Mouse (Mus musculus): ENCODE data around the gene Pank3.
"Not testable (repeated sequence)": the region's sequence is repeated elsewhere in the genome, so short reads cannot be mapped to it uniquely, and the experiment has no call there.

The Pank3 gene

GRCm38 (mm10) chr11:35776452-35776851 is 7.2 kb downstream of the Pank3 start:
- DNase-seq (ENCODE audit: low read depth, low spot score) = no peak

- DNase-seq (ENCODE audit: low read depth, low spot score) = no peak
These were observed 11.1 kb downstream of the Pank3 start for GRCm38 (mm10) chr11:35780336-35780735.

- no peak for DNase-seq (ENCODE audit: low read depth, low spot score)
These were observed 13.2 kb downstream of the Pank3 start for GRCm38 (mm10) chr11:35782444-35782843.

GRCm38 (mm10) chr11:35783038-35783437 is 13.8 kb downstream of the Pank3 start:
- DNase-seq (ENCODE audit: low read depth, low spot score) = no peak

GRCm38 (mm10) chr11:35784002-35784401 is 14.7 kb downstream of the Pank3 start:
- no peak for DNase-seq (ENCODE audit: low read depth, low spot score)

- no peak for DNase-seq (ENCODE audit: low read depth, low spot score)
These were observed 15.3 kb downstream of the Pank3 start for GRCm38 (mm10) chr11:35784537-35784936.

GRCm38 (mm10) chr11:35788443-35788842 is 19.2 kb downstream of the Pank3 start:
- DNase-seq (ENCODE audit: low read depth, low spot score) = no peak

- DNase-seq (ENCODE audit: low read depth, low spot score) = not testable (repeated sequence)
These were observed 23.5 kb downstream of the Pank3 start for GRCm38 (mm10) chr11:35792800-35793199.

GRCm38 (mm10) chr11:35797751-35798494 is 28.6 kb downstream of the Pank3 start:
- DNase-seq (ENCODE audit: low read depth, low spot score) = no peak

GRCm38 (mm10) chr11:35798495-35798820 is 29.2 kb downstream of the Pank3 start:
- no peak for DNase-seq (ENCODE audit: low read depth, low spot score)

GRCm38 (mm10) chr11:35798874-35799273 is 29.6 kb downstream of the Pank3 start, which contains the start of gene Fbll1:
TSS of gene Fbll1 (minus strand) at chr11:35798884.
- peak; percentile 52 for DNase-seq (ENCODE audit: low read depth, low spot score)

GRCm38 (mm10) chr11:35801332-35801731 is 32.0 kb downstream of the Pank3 start:
- no peak for DNase-seq (ENCODE audit: low read depth, low spot score)

- peak; percentile 54 for DNase-seq (ENCODE audit: low read depth, low spot score)
These were observed 42.2 kb downstream of the Pank3 start for GRCm38 (mm10) chr11:35811458-35811857.

GRCm38 (mm10) chr11:35816316-35816715 is 47.0 kb downstream of the Pank3 start:
- DNase-seq (ENCODE audit: low read depth, low spot score) = no peak

- DNase-seq (ENCODE audit: low read depth, low spot score) = no peak
These were observed 58.4 kb downstream of the Pank3 start for GRCm38 (mm10) chr11:35827714-35828113.

GRCm38 (mm10) chr11:35832139-35832538 is 62.9 kb downstream of the Pank3 start:
- DNase-seq (ENCODE audit: low read depth, low spot score) = no peak

GRCm38 (mm10) chr11:35833270-35833669 is 64.0 kb downstream of the Pank3 start:
- DNase-seq (ENCODE audit: low read depth, low spot score) = no peak

GRCm38 (mm10) chr11:35834022-35834760 is 64.9 kb downstream of the Pank3 start, which contains the start of gene Rars:
TSS of gene Rars (minus strand) at chr11:35834506.
- DNase-seq (ENCODE audit: low read depth, low spot score) = peak; percentile 88

- DNase-seq (ENCODE audit: low read depth, low spot score) = no peak
These were observed 68.2 kb downstream of the Pank3 start for GRCm38 (mm10) chr11:35837156-35838126.

- DNase-seq (ENCODE audit: low read depth, low spot score) = no peak
These were observed 69.4 kb downstream of the Pank3 start for GRCm38 (mm10) chr11:35838345-35839338.
